Mouse (Mus musculus) limb, embryonic 15.5 days (tissue): ENCODE data around the gene Nat8. TPM values are rescaled to one million over a fixed set of nuclear protein-coding genes. Genes with fewer than 3 reads are reported as not detected.
"Not testable (repeated sequence)": the region's sequence is repeated elsewhere in the genome, so short reads cannot be mapped to it uniquely, and the experiment has no call there.

Experiments
- ATAC-seq: fragments of 200-750 bp; cut with Nextera tagmentation; 2 replicates; pipeline ENCODE4 v1.8.0; 2017; ENCODE audit warnings: low read depth, moderate TSS enrichment; ENCODE audit not compliant: insufficient number of reproducible peaks, low FRiP score, low TSS enrichment
- H3K27ac ChIP-seq: fragments of 300-500 bp; sonication (generic); 2 replicates; pipeline ENCODE4 v1.5.1; 2015; ENCODE audit warnings: moderate library complexity, mild to moderate bottlenecking, inconsistent platforms
- H3K27me3 ChIP-seq: fragments of 300-500 bp; sonication (generic); 2 replicates; pipeline ENCODE4 v1.6.1; 2015; ENCODE audit warnings: inconsistent platforms
- H3K36me3 ChIP-seq: fragments of 300-500 bp; sonication (generic); 2 replicates; pipeline ENCODE4 v1.6.1; 2015; ENCODE audit warnings: inconsistent platforms
- H3K4me1 ChIP-seq: fragments of 300-500 bp; sonication (generic); 2 replicates; pipeline ENCODE4 v1.6.1; 2015; ENCODE audit warnings: inconsistent platforms
- H3K4me2 ChIP-seq: fragments of 300-500 bp; sonication (generic); 2 replicates; pipeline ENCODE4 v1.6.1; 2015; ENCODE audit warnings: mild to moderate bottlenecking, inconsistent platforms
- H3K4me3 ChIP-seq: fragments of 300-500 bp; sonication (generic); 2 replicates; pipeline ENCODE4 v1.5.1; 2015; ENCODE audit warnings: mild to moderate bottlenecking, inconsistent platforms
- H3K9ac ChIP-seq: fragments of 300-500 bp; sonication (generic); 2 replicates; pipeline ENCODE4 v1.6.1; 2015; ENCODE audit warnings: inconsistent platforms
- H3K9me3 ChIP-seq: fragments of 300-500 bp; sonication (generic); 2 replicates; pipeline ENCODE4 v1.6.1; 2016; ENCODE audit warnings: inconsistent platforms
- WGBS: fragments of 180-500 bp; shearing (Covaris S2); methylation state at CpG from one replicate; pipeline ENCODE4 v1.1.7; 2015; 5-methylcytosine and 5-hydroxymethylcytosine counted together
- polyA plus RNA-seq: library from polyadenylated mRNA; unstranded; fragments of >200 nt; fragmentation: Nextera tagmentation; extraction: Ambion mirVana; gene quantifications from 2 replicates; pipeline ENCODE4 v1.2.1, GENCODE M21; 2015

Gene Nat8
- polyA plus RNA-seq, 1 experiment from 2014 or later = 0.13 TPM

- H3K9me3 ChIP-seq, H3K9ac ChIP-seq, H3K4me1 ChIP-seq, H3K27ac ChIP-seq, ATAC-seq, H3K27me3 ChIP-seq, H3K36me3 ChIP-seq, H3K4me3 ChIP-seq, H3K4me2 ChIP-seq: not testable (repeated sequence)
Observed at GRCm38 (mm10) chr6:85834504-85835100, 2.7 kb upstream of the Nat8 start.

GRCm38 (mm10) chr6:85829462-85829861 lies 2.4 kb downstream of the Nat8 start:
- no peaks in the 10 kb centered on the region for H3K36me3 ChIP-seq
- WGBS = 32% methylated on average over 1 of the region's 1 CpGs
- no peak overlapping the region for H3K9ac ChIP-seq
- H3K4me2 ChIP-seq = no peak overlapping the region
- H3K27ac ChIP-seq = no peak overlapping the region
- no peak overlapping the region for H3K4me3 ChIP-seq
- ATAC-seq = no peak
- H3K9me3 ChIP-seq = no peaks in the 10 kb centered on the region
- H3K27me3 ChIP-seq = no peaks in the 10 kb centered on the region
- no peaks in the 10 kb centered on the region for H3K4me1 ChIP-seq

- Histone ChIP-seq H3K4me2 (no peak overlapping the region), H3K9ac (no peak overlapping the region), H3K36me3 (no peaks in the 10 kb centered on the region), H3K4me1 (no peaks in the 10 kb centered on the region), H3K27ac (no peak overlapping the region), H3K27me3 (no peaks in the 10 kb centered on the region), H3K4me3 (no peak overlapping the region), H3K9me3 (no peaks in the 10 kb centered on the region)
- 93% methylated on average over 2 of the region's 2 CpGs for WGBS
- ATAC-seq = no peak
Observed at GRCm38 (mm10) chr6:85825886-85826285, 6.0 kb downstream of the Nat8 start.

- ATAC-seq = no peak
- WGBS = 100% methylated on average over 1 of the region's 1 CpGs
- no peak overlapping the region for H3K4me3 ChIP-seq
Observed at GRCm38 (mm10) chr6:85823382-85824090, 8.3 kb downstream of the Nat8 start.

GRCm38 (mm10) chr6:85822286-85822685 lies 9.6 kb downstream of the Nat8 start:
- H3K9me3 ChIP-seq = no peaks in the 10 kb centered on the region
- no peaks in the 10 kb centered on the region for H3K36me3 ChIP-seq
- H3K9ac ChIP-seq = no peak overlapping the region
- ATAC-seq = no peak
- no peaks in the 10 kb centered on the region for H3K4me1 ChIP-seq
- no peak overlapping the region for H3K4me2 ChIP-seq
- H3K27ac ChIP-seq = no peak overlapping the region
- 86% methylated on average over 4 of the region's 4 CpGs for WGBS
- H3K27me3 ChIP-seq = no peaks in the 10 kb centered on the region
- H3K4me3 ChIP-seq = no peak overlapping the region

More at GRCm38 (mm10) chr6:85823382-85824090, 8.3 kb downstream of the Nat8 start:
- Histone ChIP-seq H3K27me3 (no peaks in the 10 kb centered on the region), H3K9ac (no peak overlapping the region), H3K36me3 (no peaks in the 10 kb centered on the region), H3K27ac (no peak overlapping the region), H3K4me2 (no peak overlapping the region), H3K4me1 (no peaks in the 10 kb centered on the region), H3K9me3 (no peaks in the 10 kb centered on the region)

GRCm38 (mm10) chr6:85820837-85821236 lies 11.0 kb downstream of the Nat8 start, which contains the start of the genes Nat8f6 and Nat8f5:
Nat8f6 (minus strand) TSS chr6:85820954.
Nat8f5 (minus strand) TSS chr6:85820972.
- no peak for ATAC-seq
- WGBS = 88% methylated on average over 5 of the region's 5 CpGs
- Histone ChIP-seq H3K9ac (no peak within 1 kb of the TSS), H3K36me3 (no peaks in the 10 kb centered on the region), H3K27me3 (no peaks in the 10 kb centered on the region), H3K4me3 (no peak within 1 kb of the TSS), H3K27ac (no peak within 1 kb of the TSS), H3K4me2 (no peak within 1 kb of the TSS), H3K9me3 (no peaks in the 10 kb centered on the region), H3K4me1 (no peaks in the 10 kb centered on the region)

- H3K9ac ChIP-seq = no peak overlapping the region
- no peaks in the 10 kb centered on the region for H3K4me1 ChIP-seq
- H3K27me3 ChIP-seq = no peaks in the 10 kb centered on the region
- H3K9me3 ChIP-seq = no peaks in the 10 kb centered on the region
- H3K4me3 ChIP-seq = no peak overlapping the region
- no peaks in the 10 kb centered on the region for H3K36me3 ChIP-seq
- no peak overlapping the region for H3K27ac ChIP-seq
- ATAC-seq = no peak
- 39% methylated on average over 1 of the region's 1 CpGs for WGBS
- H3K4me2 ChIP-seq = no peak overlapping the region
Observed at GRCm38 (mm10) chr6:85818338-85818737, 13.5 kb downstream of the Nat8 start.

- H3K9ac ChIP-seq = no peak overlapping the region
- H3K9me3 ChIP-seq = no peaks in the 10 kb centered on the region
- WGBS = 84% methylated on average over 2 of the region's 2 CpGs
Observed at GRCm38 (mm10) chr6:85813339-85813738, 18.5 kb downstream of the Nat8 start.

GRCm38 (mm10) chr6:85810942-85811537 lies 20.8 kb downstream of the Nat8 start:
- not testable (repeated sequence) for H3K4me3 ChIP-seq, H3K27ac ChIP-seq, H3K4me2 ChIP-seq, H3K27me3 ChIP-seq, ATAC-seq, H3K9me3 ChIP-seq, H3K36me3 ChIP-seq, H3K9ac ChIP-seq, H3K4me1 ChIP-seq
- WGBS = 45% methylated on average over 3 of the region's 3 CpGs

More at GRCm38 (mm10) chr6:85813339-85813738, 18.5 kb downstream of the Nat8 start:
- Histone ChIP-seq H3K27ac (no peak overlapping the region), H3K27me3 (no peaks in the 10 kb centered on the region), H3K4me3 (no peak overlapping the region), H3K4me2 (no peak overlapping the region), H3K4me1 (no peaks in the 10 kb centered on the region), H3K36me3 (no peaks in the 10 kb centered on the region)
- no peak for ATAC-seq

GRCm38 (mm10) chr6:85810514-85810913 lies 21.4 kb downstream of the Nat8 start:
- H3K36me3 ChIP-seq, H3K4me2 ChIP-seq, H3K4me3 ChIP-seq, H3K9ac ChIP-seq, ATAC-seq, H3K9me3 ChIP-seq, H3K27me3 ChIP-seq, H3K4me1 ChIP-seq, H3K27ac ChIP-seq: not testable (repeated sequence)
- WGBS = 79% methylated on average over 3 of the region's 3 CpGs

- H3K9me3 ChIP-seq, H3K27me3 ChIP-seq, H3K27ac ChIP-seq, ATAC-seq, H3K4me2 ChIP-seq, H3K36me3 ChIP-seq, H3K9ac ChIP-seq, H3K4me3 ChIP-seq, H3K4me1 ChIP-seq: not testable (repeated sequence)
- WGBS = 61% methylated on average over 3 of the region's 3 CpGs
Observed at GRCm38 (mm10) chr6:85809784-85810183, 22.1 kb downstream of the Nat8 start.

GRCm38 (mm10) chr6:85803180-85803579 lies 28.7 kb downstream of the Nat8 start:
- H3K36me3 ChIP-seq, H3K9ac ChIP-seq, H3K9me3 ChIP-seq, H3K4me3 ChIP-seq, H3K27me3 ChIP-seq, H3K4me2 ChIP-seq, ATAC-seq, H3K4me1 ChIP-seq, H3K27ac ChIP-seq: not testable (repeated sequence)
- WGBS = 59% methylated on average over 5 of the region's 5 CpGs
